Mouse (Mus musculus) spleen, adult 12 weeks (tissue): ENCODE results near the gene Ktn1.

Experiments
- DNase-seq: peaks from one replicate; pipeline ENCODE4 v3.0.0; 2022; ENCODE audit warnings: low spot score

Gene Ktn1

GRCm38 (mm10) chr14:47648218-47648617, at the start of gene Ktn1:
Ktn1 (plus strand) TSS chr14:47648448.
- no peak for DNase-seq

DNA sequence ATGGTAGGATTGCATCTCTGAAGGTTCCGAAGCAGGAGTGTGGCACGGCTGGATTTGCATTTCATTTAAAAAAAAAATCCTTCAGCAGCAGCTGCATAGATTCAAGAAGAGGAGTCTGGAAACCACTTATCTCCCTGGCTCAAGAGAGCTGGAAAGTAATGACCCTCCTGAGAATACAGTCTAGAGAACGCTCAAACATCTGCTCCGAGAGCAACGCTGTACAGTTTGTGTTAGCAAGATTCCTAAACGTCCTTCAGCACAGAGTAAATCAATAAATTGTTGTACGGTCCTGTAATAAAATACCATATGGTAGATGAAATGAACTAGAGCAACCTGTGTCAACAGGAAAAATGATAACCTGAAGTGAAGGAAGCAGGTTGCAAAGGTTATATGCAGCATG, 35.0 kb upstream of the Ktn1 start:
- DNase-seq, result no peak

DNA sequence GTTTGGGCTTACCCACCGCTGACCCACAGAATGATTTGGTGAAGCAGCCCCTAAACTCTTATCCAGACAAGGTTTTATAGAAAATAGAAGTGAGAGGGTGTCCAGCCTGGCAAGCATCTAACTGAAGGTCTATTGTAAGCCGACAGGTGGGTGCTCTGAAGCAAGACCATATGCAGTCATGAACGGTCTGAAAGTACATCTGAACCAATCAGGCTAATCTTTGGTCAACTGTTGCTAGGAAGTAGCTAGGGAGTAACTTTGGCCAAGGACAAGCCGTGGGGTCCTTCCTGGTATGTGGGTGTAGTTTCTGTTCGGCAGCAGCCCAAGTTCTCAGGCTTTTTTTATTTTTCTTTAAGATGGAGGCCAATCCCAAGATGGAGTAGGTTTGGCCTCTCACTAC, 29.4 kb upstream of the Ktn1 start:
- no peak for DNase-seq

- DNase-seq, result no peak
Measured at GRCm38 (mm10) chr14:47621901-47622300, 26.3 kb upstream of the Ktn1 start.

DNA sequence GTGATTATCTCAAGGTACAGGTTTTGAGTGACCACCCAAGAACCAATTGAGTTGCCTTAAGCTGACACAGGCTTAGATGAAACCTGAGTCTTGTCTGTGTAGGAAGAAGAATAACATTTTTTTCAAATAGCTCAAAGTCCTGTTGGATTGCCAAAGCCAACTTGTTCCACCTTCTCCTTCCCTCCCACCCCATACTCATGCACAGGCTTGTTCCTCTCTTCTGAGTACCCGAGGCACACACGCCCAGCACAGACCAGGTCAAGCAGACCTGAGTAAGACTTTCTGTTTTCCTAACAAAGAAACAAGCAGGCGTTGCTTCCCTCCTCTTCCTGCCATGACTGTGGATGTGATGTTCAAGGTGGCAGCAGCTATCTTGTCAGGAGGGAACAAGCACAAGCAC, 23.4 kb upstream of the Ktn1 start:
- no peak for DNase-seq

DNA sequence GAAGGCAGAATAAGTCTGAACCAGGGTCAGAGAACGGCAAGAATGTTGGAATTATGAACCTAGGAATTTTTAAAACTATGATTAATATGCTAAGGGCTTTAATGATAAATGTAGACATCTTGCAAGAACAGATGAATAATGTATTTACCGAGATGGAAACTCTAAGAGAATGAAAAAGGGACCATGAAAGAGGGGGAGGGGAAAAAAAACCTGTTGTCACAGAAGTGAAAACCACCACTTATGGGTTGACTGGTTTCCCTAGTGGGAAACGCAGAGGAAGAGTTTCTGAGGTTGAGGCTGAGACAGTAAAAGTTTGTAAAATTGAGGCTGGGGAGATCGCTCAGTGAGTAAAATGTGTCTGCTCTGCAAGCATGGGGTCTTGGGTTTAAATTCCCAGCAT, 22.1 kb upstream of the Ktn1 start:
- DNase-seq, result no peak

- DNase-seq, result no peak
Measured at GRCm38 (mm10) chr14:47626812-47627211, 21.4 kb upstream of the Ktn1 start.

- DNase-seq, result no peak
Measured at GRCm38 (mm10) chr14:47627360-47627759, 20.9 kb upstream of the Ktn1 start.

DNA sequence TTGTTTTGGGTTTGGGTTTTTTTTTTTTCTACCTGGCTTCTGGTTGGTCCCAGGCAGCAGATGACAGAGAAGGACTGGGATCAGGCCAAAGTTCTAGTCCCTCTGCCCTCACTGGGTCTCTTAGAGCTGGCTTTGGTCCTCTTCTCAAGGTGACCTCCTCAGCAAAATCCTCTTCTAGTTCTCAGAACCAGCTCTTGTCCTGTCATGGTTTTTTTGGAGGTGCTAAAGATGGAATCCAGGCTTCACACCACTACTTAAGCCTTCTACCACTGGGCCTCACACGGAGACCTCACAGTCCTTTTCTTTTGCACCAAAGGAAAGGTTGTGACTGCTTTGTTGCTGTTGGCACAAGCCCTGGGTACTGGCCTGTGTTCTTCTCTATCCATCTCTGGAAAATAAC, 15.8 kb upstream of the Ktn1 start:
- DNase-seq, result no peak

DNA sequence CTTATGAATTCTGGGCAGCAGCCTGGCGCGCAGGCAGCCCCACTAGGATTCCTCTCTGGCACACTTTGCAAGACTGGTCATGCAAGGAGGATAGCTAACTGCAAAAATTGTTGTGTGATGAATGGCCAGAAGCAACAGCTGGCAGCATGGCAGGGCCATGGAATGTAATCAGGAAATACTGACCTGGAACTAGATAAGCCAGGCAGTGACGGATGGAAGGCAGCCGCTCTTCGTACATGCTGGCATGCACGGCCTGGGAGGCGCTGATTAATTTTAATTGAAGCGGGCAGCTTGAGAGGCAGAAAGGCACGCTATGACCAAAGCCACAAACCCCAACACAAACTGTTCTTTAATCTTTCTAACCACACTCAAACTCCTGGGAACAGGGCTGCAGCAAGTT, 13.8 kb upstream of the Ktn1 start:
- no peak for DNase-seq

DNA sequence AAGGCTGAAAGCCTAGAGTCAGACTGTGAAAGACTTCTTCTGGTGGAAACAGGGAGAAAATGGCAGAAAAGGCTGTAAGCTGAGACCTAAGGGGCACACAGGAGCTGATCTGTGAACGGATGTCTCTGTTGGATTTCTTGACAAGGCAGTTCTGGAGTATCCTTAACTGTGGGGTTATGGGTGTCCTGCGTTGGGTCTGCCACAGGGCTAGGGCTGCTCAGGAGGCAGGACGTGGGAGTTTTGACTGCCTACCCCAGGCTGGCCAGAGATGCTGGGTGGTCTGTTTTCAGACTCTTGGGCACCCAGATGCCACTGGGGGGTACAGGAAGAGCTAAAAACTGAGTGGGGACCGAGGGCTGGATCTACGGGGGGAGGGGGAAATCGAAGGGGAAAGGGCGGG, 13.4 kb upstream of the Ktn1 start:
- no peak for DNase-seq

DNA sequence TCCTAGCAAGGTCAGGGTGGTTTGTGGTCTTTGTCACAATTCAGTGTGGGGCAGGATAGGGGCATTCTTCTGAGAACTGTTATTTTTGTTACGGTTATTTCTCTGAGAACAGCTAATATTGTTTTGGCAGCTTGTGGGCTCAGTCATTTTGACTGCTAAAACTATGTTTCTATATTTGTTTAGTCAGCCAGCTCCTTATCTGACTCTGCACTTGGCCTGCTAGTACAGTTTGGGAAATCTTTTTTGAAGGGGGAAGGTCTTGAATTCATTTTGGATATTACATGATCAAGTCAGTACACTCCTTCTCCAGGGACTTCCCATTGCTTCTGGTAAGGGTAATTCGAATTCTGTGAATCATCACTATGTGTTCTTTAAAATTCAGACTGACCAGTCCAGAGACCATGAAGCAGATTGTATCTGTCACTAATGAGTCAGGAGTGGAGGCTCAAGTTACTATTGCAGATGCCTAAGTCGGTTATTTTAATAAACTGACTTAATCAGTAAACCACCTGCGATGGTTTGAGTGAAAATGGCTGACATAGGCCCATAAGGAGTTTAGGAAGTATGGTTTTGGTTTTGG, 9.8 kb upstream of the Ktn1 start:
- no peak for DNase-seq

- no peak for DNase-seq
Measured at GRCm38 (mm10) chr14:47645620-47646019, 2.6 kb upstream of the Ktn1 start.

DNA sequence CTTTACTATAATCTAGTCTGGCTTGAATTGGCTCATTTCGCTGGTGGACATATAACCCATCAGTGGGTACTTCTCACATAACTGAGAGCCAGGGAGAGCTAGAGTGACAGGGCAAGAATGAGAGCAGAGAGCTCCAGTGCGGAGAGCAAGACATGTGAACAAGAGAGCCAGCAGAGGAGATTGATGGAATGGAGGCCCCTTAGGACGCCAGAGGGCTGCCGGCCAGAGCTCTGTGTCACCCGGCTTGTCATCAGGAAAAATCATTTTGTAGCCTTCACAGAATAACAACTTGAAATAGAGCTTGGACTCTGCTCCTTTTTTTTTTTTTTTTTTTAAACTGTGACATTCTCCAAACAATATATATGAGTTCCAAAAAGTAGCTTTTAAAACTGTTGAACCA, 2.0 kb upstream of the Ktn1 start:
- no peak for DNase-seq

GRCm38 (mm10) chr14:47646696-47647516, 1.3 kb upstream of the Ktn1 start:
- no peak for DNase-seq

GRCm38 (mm10) chr14:47648706-47649630, 720 bp downstream of the Ktn1 start:
- DNase-seq, result peak; percentile 34

DNA sequence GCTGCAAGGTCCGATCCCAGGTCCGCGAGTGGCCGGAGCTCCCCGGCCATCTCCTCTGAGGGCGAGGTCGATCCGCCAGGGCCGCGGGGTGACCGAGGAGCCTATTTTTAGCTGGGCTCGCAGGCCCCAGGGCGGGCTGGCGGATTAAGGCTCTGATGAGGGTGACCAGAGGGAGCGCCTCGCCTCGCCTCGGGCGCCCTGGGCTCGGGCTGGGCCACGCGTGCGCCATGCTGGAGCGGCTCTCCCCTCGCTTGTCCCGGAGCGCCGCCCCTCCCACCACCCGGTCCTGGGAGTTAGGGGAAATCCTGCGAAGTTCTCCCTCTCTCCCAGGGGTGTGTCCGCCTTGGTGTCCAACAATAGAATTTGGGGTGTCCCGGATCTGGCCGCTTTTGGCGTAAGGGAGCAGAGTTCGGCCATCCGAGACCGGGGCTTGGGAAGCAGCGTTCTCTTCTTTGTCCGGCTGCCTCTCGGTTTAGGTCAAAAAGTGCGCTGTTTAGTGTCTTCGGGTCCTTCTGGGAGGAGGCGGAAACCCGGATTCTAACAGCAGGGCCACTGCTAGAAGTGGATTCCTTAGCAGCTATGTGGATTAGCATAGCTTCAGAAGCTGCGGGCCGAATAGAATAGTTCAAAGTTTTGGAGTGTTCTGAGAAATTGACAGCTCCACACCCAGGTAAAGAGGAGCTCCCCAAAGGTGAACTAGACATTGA, 1.5 kb downstream of the Ktn1 start:
- peak; percentile 44 for DNase-seq

GRCm38 (mm10) chr14:47650338-47650720, 2.1 kb downstream of the Ktn1 start:
- no peak for DNase-seq

GRCm38 (mm10) chr14:47651272-47651671, 3.0 kb downstream of the Ktn1 start:
- no peak for DNase-seq

- DNase-seq, result no peak
Measured at GRCm38 (mm10) chr14:47655444-47655843, 7.2 kb downstream of the Ktn1 start.

- DNase-seq, result no peak
Measured at GRCm38 (mm10) chr14:47663844-47664469, 15.7 kb downstream of the Ktn1 start.

GRCm38 (mm10) chr14:47664470-47664864, 16.2 kb downstream of the Ktn1 start:
- DNase-seq, result no peak
